Mouse (Mus musculus) E14TG2a.4 (cell line): ENCODE results near the gene Hivep2.
A peak's percentile ranks its signal among the peaks of the same experiment; 100 is the strongest.

Experiments
- H3K27me3 ChIP-seq: 2 replicates; pipeline ENCODE4 v1.6.1; 2014; ENCODE audit warnings: low read length, control low read depth; ENCODE audit not compliant: insufficient read depth
- H3K36me3 ChIP-seq: 2 replicates; pipeline ENCODE4 v1.6.1; 2014; ENCODE audit warnings: low read length, control low read depth; ENCODE audit not compliant: insufficient read depth
- H3K4me1 ChIP-seq: replicated peaks from 2 replicates; pipeline ENCODE4 v1.6.1; 2014; ENCODE audit warnings: low read depth, low read length, control low read depth
- H3K4me3 ChIP-seq: replicated peaks from 2 replicates; pipeline ENCODE4 v1.5.1; 2014; ENCODE audit warnings: mild to moderate bottlenecking, low read length
- H3K9me3 ChIP-seq: 2 replicates; pipeline ENCODE4 v1.6.1; 2014; ENCODE audit warnings: low read length, control low read depth
- CTCF ChIP-seq: conservative IDR thresholded peaks from 2 replicates; pipeline ENCODE4 v1.5.1; 2014; ENCODE audit warnings: low read length
- NANOG ChIP-seq: IDR thresholded peaks from 2 replicates; pipeline ENCODE4 v1.6.1; 2014; ENCODE audit warnings: borderline replicate concordance, low read length, mixed read lengths
- POU5F1 ChIP-seq: IDR thresholded peaks from 2 replicates; pipeline ENCODE4 v1.6.1; 2014; ENCODE audit warnings: low read length, borderline replicate concordance

Gene Hivep2

GRCm38 (mm10) chr10:13967451-13968233 is 1.8 kb downstream of the Hivep2 start:
- peaks cover 23% of the 10 kb centered on the region for H3K4me1 ChIP-seq
- peaks cover 30% of the 10 kb centered on the region for H3K27me3 ChIP-seq
- H3K9me3 ChIP-seq: no peaks in the 10 kb centered on the region
- no peaks in the 10 kb centered on the region for H3K36me3 ChIP-seq
- H3K4me3 ChIP-seq: peak overlapping the region; percentile 88
- TF ChIP-seq NANOG (no peak), POU5F1 (no peak), CTCF (no peak)

- TF ChIP-seq CTCF (no peak), NANOG (no peak), POU5F1 (no peak)
- Histone ChIP-seq H3K36me3 (no peaks in the 10 kb centered on the region), H3K4me1 (peaks cover 23% of the 10 kb centered on the region), H3K4me3 (peak overlapping the region; percentile 88), H3K27me3 (peaks cover 24% of the 10 kb centered on the region), H3K9me3 (no peaks in the 10 kb centered on the region)
Observed at GRCm38 (mm10) chr10:13968234-13968555, 2.3 kb downstream of the Hivep2 start.

GRCm38 (mm10) chr10:13968989-13969388 is 3.1 kb downstream of the Hivep2 start:
- Histone ChIP-seq H3K27me3 (peaks cover 20% of the 10 kb centered on the region), H3K9me3 (no peaks in the 10 kb centered on the region), H3K4me1 (peaks cover 23% of the 10 kb centered on the region), H3K36me3 (no peaks in the 10 kb centered on the region), H3K4me3 (no peak overlapping the region)
- TF ChIP-seq NANOG (no peak), POU5F1 (no peak), CTCF (peak; percentile 66)

- Histone ChIP-seq H3K4me1 (peaks cover 23% of the 10 kb centered on the region), H3K27me3 (peaks cover 20% of the 10 kb centered on the region)
- TF ChIP-seq POU5F1 (no peak), CTCF (no peak), NANOG (no peak)
Observed at GRCm38 (mm10) chr10:13970321-13970720, 4.4 kb downstream of the Hivep2 start.

GRCm38 (mm10) chr10:13971268-13971667 is 5.4 kb downstream of the Hivep2 start:
- Histone ChIP-seq H3K27me3 (peaks cover 17% of the 10 kb centered on the region), H3K4me1 (peaks cover 23% of the 10 kb centered on the region), H3K9me3 (no peaks in the 10 kb centered on the region), H3K36me3 (no peaks in the 10 kb centered on the region), H3K4me3 (no peak overlapping the region)
- no peak for TF ChIP-seq NANOG
- no peak for TF ChIP-seq CTCF
- no peak for TF ChIP-seq POU5F1

More at GRCm38 (mm10) chr10:13970321-13970720, 4.4 kb downstream of the Hivep2 start:
- H3K9me3 ChIP-seq: no peaks in the 10 kb centered on the region
- H3K36me3 ChIP-seq: no peaks in the 10 kb centered on the region
- H3K4me3 ChIP-seq: no peak overlapping the region

GRCm38 (mm10) chr10:13973563-13974179 is 7.8 kb downstream of the Hivep2 start:
- Histone ChIP-seq H3K4me3 (no peak overlapping the region), H3K4me1 (peaks cover 16% of the 10 kb centered on the region), H3K27me3 (peaks cover 2% of the 10 kb centered on the region; the same call in 1 of the 2 replicates), H3K9me3 (no peaks in the 10 kb centered on the region), H3K36me3 (no peaks in the 10 kb centered on the region)
- TF ChIP-seq CTCF: no peak
- no peak for TF ChIP-seq POU5F1
- TF ChIP-seq NANOG: no peak

GRCm38 (mm10) chr10:13974472-13974871 is 8.6 kb downstream of the Hivep2 start:
- H3K27me3 ChIP-seq: peaks cover 5% of the 10 kb centered on the region; the same call in 1 of the 2 replicates
- H3K36me3 ChIP-seq: no peaks in the 10 kb centered on the region
- H3K4me3 ChIP-seq: no peak overlapping the region
- TF ChIP-seq CTCF (no peak), NANOG (no peak), POU5F1 (no peak)
- no peaks in the 10 kb centered on the region for H3K9me3 ChIP-seq
- peaks cover 12% of the 10 kb centered on the region; the same call in 1 of the 2 replicates for H3K4me1 ChIP-seq

GRCm38 (mm10) chr10:13975861-13976260 is 10.0 kb downstream of the Hivep2 start:
- Histone ChIP-seq H3K9me3 (no peaks in the 10 kb centered on the region), H3K4me3 (no peak overlapping the region), H3K27me3 (peaks cover 5% of the 10 kb centered on the region), H3K36me3 (no peaks in the 10 kb centered on the region), H3K4me1 (peaks cover 8% of the 10 kb centered on the region; the same call in 1 of the 2 replicates)
- TF ChIP-seq POU5F1 (no peak), CTCF (no peak), NANOG (no peak)

GRCm38 (mm10) chr10:13976267-13976666 is 10.4 kb downstream of the Hivep2 start:
- TF ChIP-seq POU5F1 (no peak), NANOG (no peak)
- Histone ChIP-seq H3K4me3 (no peak overlapping the region), H3K9me3 (no peaks in the 10 kb centered on the region), H3K27me3 (peaks cover 5% of the 10 kb centered on the region), H3K4me1 (peaks cover 6% of the 10 kb centered on the region; the same call in 1 of the 2 replicates), H3K36me3 (no peaks in the 10 kb centered on the region)
